Mouse (Mus musculus) macrophage (primary cell): ENCODE data around the gene Trim17. TPM values are rescaled to one million over a fixed set of nuclear protein-coding genes. Genes with fewer than 3 reads are reported as not detected.

ENCODE experiments used
- H3K27ac ChIP-seq: fragments of 350-480 bp; formaldehyde crosslinking; 2 replicates; pipeline ENCODE4 v1.9.0; 2021
- H3K36me3 ChIP-seq: fragments of 350-480 bp; formaldehyde crosslinking; 2 replicates; pipeline ENCODE4 v1.9.0; 2021; ENCODE audit errors: inconsistent target
- H3K4me3 ChIP-seq: fragments of 350-480 bp; formaldehyde crosslinking; 2 replicates; pipeline ENCODE4 v1.9.0; 2021; ENCODE audit errors: inconsistent target
- H3K79me2 ChIP-seq: fragments of 350-480 bp; formaldehyde crosslinking; 2 replicates; pipeline ENCODE4 v1.9.0; 2021; ENCODE audit errors: inconsistent target
- WGBS: methylation state at CpG from one replicate; pipeline ENCODE4 v1.1.7; 2026; ENCODE audit warnings: inconsistent platforms; ENCODE audit not compliant: missing documents; 5-methylcytosine and 5-hydroxymethylcytosine counted together
- polyA plus RNA-seq: library from polyadenylated mRNA; stranded (reverse); fragments of 250-400 nt; gene quantifications from 3 replicates; pipeline ENCODE4 v1.2.4, GENCODE M21; 2018; ENCODE audit warnings: inconsistent platforms

Gene Trim17
- polyA plus RNA-seq, 1 experiment from 2014 or later, result 0.07 TPM

DNA sequence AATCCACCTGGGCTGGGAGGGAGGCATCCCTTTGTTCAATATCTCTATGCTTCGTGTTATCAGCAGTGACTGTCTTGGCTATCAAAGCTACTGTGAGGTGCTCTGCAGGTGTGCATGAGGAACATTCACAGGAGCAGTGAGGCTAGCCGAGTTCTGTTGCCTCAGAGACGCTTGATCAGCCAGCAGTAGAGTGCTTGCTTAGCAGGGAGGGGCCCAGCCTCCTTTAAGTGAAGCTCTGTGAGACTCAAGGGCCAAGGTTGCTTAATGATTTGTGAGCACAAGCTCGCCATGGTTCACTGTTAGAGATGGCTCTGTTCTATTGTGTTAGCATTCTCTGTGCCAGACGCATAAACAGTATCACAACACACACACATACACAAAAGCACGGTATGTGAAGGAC, 15.2 kb downstream of the Trim17 start:
- no peak overlapping the region for H3K4me3 ChIP-seq
- 90% methylated on average over 6 of the region's 6 CpGs for WGBS
- H3K79me2 ChIP-seq, result peaks cover 44% of the 10 kb centered on the region
- H3K36me3 ChIP-seq, result peaks cover 6% of the 10 kb centered on the region; the same call in 1 of the 2 replicates
- H3K27ac ChIP-seq, result no peak overlapping the region

- WGBS, result 94% methylated on average over 20 of the region's 21 CpGs
- Histone ChIP-seq H3K27ac (no peak overlapping the region), H3K79me2 (peaks cover 57% of the 10 kb centered on the region), H3K4me3 (no peak overlapping the region), H3K36me3 (peaks cover 6% of the 10 kb centered on the region; the same call in 1 of the 2 replicates)
Measured at GRCm38 (mm10) chr11:58970831-58971530, 16.5 kb downstream of the Trim17 start.

- 95% methylated on average over 3 of the region's 3 CpGs for WGBS
- peaks cover 6% of the 10 kb centered on the region; the same call in 1 of the 2 replicates for H3K36me3 ChIP-seq
- H3K4me3 ChIP-seq, result no peak overlapping the region
- H3K79me2 ChIP-seq, result peaks cover 65% of the 10 kb centered on the region
- H3K27ac ChIP-seq, result no peak overlapping the region
Measured at GRCm38 (mm10) chr11:58971796-58972195, 17.3 kb downstream of the Trim17 start.

GRCm38 (mm10) chr11:58974414-58974813, 19.9 kb downstream of the Trim17 start:
- Histone ChIP-seq H3K27ac (no peak overlapping the region), H3K79me2 (peaks cover 91% of the 10 kb centered on the region), H3K36me3 (peaks cover 6% of the 10 kb centered on the region; the same call in 1 of the 2 replicates), H3K4me3 (no peak overlapping the region)
- WGBS, result 90% methylated on average over 3 of the region's 3 CpGs

GRCm38 (mm10) chr11:58977150-58977549, 22.7 kb downstream of the Trim17 start:
- H3K4me3 ChIP-seq, result peak overlapping the region; percentile 99
- peaks cover 96% of the 10 kb centered on the region for H3K79me2 ChIP-seq
- no peaks in the 10 kb centered on the region for H3K36me3 ChIP-seq
- peak overlapping the region; percentile 72 for H3K27ac ChIP-seq
- under 1% methylated on average over 29 of the region's 29 CpGs for WGBS

GRCm38 (mm10) chr11:58977607-58978026, 23.1 kb downstream of the Trim17 start:
- Histone ChIP-seq H3K27ac (peak overlapping the region; percentile 72), H3K4me3 (peak overlapping the region; percentile 99), H3K79me2 (peaks cover 92% of the 10 kb centered on the region), H3K36me3 (no peaks in the 10 kb centered on the region)
- WGBS, result under 1% methylated on average over 21 of the region's 21 CpGs

- WGBS, result under 1% methylated on average over 55 of the region's 64 CpGs
- H3K79me2 ChIP-seq, result peaks cover 86% of the 10 kb centered on the region
- no peaks in the 10 kb centered on the region for H3K36me3 ChIP-seq
- peak within 1 kb of the TSS; percentile 72 for H3K27ac ChIP-seq
- H3K4me3 ChIP-seq, result peak within 1 kb of the TSS; percentile 99
Measured at GRCm38 (mm10) chr11:58978027-58978705, 23.7 kb downstream of the Trim17 start, which contains the start of gene Trim11. Gene Trim11, plus strand, starts transcription at chr11:58978093.

DNA sequence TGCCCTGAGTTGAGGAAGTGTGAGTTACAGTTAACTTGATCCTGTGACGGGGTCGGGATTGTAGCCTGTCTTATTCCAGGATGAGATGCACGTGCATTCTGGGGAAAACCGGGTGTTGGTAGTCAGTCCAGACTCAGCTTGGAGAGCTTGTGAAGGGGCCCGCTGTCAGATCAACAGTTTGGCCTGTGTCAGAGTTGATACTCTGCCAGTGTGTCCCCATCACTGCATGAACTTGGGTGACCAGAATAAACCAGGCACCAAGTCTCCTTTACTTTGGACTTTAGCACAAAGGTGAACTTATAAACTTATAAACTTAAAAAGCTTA, 24.2 kb downstream of the Trim17 start:
- Histone ChIP-seq H3K4me3 (peak overlapping the region; percentile 99), H3K36me3 (peaks cover 1% of the 10 kb centered on the region; the same call in 1 of the 2 replicates), H3K27ac (peak overlapping the region; percentile 64), H3K79me2 (peaks cover 83% of the 10 kb centered on the region)
- WGBS, result 1% methylated on average over 5 of the region's 5 CpGs

GRCm38 (mm10) chr11:58979183-58979582, 24.7 kb downstream of the Trim17 start:
- Histone ChIP-seq H3K4me3 (peak overlapping the region; percentile 99), H3K27ac (peak overlapping the region; percentile 64), H3K36me3 (peaks cover 6% of the 10 kb centered on the region; the same call in 1 of the 2 replicates), H3K79me2 (peaks cover 83% of the 10 kb centered on the region)
- WGBS, result 8% methylated on average over 3 of the region's 3 CpGs

DNA sequence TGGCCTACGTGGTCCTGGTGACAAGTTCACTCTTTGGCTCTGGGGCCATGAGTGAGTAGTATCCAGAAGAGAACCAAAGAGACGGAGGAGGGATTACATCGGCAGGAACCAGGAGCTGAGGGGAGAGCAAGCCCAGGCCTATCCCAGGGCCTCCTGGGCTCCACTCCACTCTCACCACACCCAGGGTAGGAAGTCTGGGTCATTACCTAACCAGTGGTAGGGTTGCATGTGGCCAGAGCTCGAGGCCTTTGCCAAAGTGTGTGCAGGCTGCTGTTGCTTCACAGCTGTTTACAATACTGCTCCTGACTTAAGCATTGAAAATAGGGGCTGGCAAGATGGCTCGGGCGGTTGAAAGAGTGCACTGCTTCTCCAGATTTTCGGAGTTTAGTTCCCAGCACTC, 25.2 kb downstream of the Trim17 start:
- 31% methylated on average over 7 of the region's 7 CpGs for WGBS
- peak overlapping the region; percentile 64 for H3K27ac ChIP-seq
- peaks cover 83% of the 10 kb centered on the region for H3K79me2 ChIP-seq
- peaks cover 11% of the 10 kb centered on the region; the same call in 1 of the 2 replicates for H3K36me3 ChIP-seq
- H3K4me3 ChIP-seq, result peak overlapping the region; percentile 99

GRCm38 (mm10) chr11:58980381-58980990, 26.0 kb downstream of the Trim17 start:
- H3K79me2 ChIP-seq, result peaks cover 82% of the 10 kb centered on the region
- 0 out of 2 replicates have a peak overlapping the region, but pooled peaks have one; percentile 99 for H3K4me3 ChIP-seq
- peak overlapping the region; percentile 64 for H3K27ac ChIP-seq
- 80% methylated on average over 5 of the region's 5 CpGs for WGBS
- H3K36me3 ChIP-seq, result peaks cover 19% of the 10 kb centered on the region; the same call in 1 of the 2 replicates

DNA sequence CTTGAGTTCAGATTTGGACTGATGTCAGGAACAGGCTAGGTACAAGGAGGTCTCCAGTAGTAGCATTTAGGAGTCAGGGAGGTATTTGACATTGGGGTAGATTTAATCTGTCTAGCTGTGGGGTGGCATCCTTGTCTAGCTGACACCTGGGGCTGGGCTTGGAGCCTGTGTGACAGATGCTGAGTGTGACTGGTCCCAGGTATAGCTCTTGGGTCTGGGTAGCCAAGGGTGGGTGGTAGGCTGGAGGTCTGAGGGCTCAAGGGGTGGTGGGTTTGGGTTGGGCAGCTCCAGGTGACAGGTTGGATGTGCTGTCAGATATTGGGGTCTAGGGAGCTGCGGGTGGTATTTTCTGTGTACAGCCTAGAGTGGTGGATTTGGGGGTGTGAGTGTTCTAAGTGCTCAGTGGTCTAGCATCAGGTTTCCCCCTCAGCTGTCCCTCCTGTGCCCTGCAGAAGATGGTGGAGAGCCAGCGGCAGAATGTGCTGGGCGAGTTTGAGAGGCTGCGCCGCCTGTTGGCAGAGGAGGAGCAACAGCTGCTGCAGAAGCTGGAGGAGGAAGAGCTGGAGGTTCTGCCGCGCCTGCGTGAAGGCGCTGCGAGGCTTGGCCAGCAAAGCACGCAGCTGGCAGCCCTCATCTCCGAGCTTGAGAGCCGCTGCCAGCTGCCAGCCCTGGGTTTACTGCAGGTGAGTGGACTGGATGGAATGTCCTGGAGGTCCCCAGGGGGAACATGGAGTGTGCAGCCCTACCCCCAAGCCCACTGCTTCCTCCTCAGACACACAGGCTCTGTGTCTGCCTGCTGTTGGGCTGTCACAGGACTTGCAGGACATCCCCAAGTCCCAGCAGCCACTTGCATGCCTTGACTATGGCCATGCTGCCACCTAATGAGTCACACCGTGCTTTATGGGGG, 27.3 kb downstream of the Trim17 start:
- H3K27ac ChIP-seq, result peak overlapping the region; percentile 36
- peaks cover 30% of the 10 kb centered on the region for H3K36me3 ChIP-seq
- H3K79me2 ChIP-seq, result peaks cover 69% of the 10 kb centered on the region
- no peak overlapping the region for H3K4me3 ChIP-seq
- WGBS, result 22% methylated on average over 14 of the region's 14 CpGs

DNA sequence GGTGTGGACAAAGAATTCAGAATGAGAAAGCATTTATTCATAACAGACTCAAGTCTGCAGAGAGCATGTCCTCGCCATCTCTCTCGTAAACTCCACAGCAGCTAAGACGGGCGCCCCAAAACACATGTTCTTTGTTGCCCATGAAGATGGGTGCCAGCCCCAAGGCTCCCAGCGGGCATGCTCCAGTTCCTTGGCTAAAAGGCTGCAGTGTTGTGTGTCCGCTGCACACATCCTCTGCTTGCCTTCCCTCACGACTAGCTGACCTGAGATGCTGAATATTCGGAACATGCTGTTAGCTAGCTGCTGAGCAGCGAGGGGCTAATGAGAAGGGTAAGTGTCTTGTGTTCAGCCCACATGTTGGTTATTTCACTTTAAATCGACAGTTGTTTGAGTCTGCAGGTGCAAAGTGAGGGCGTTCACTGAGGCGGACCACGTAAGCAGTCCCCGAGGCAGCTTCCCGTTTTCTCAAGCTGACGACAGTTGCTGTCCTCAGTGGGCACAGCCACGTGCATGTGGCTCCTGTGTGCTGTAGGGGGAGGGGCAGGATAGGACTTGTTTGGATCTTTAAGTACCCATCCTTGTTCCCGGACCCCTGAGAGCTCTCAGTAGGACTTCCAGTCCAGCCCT, 28.1 kb downstream of the Trim17 start:
- Histone ChIP-seq H3K79me2 (peaks cover 62% of the 10 kb centered on the region), H3K27ac (peak overlapping the region; percentile 36), H3K36me3 (peaks cover 38% of the 10 kb centered on the region), H3K4me3 (no peak overlapping the region)
- 39% methylated on average over 18 of the region's 18 CpGs for WGBS
